Mouse (Mus musculus) limb, embryonic 13.5 days (tissue): ENCODE measurements around the gene Rps26. TPM values are rescaled to one million over a fixed set of nuclear protein-coding genes. Genes with fewer than 3 reads are reported as not detected.

Source experiments
- microRNA-seq: library from miRNA; unstranded; fragments of <30 nt; microRNA quantifications from one replicate; pipeline ENCODE4, GENCODE M21; 2016
- polyA plus RNA-seq: library from polyadenylated mRNA; unstranded; fragments of >200 nt; fragmentation: Nextera tagmentation; extraction: Ambion mirVana; gene quantifications from 2 replicates; pipeline ENCODE4 v1.2.1, GENCODE M21; 2015

The Rps26 gene
- polyA plus RNA-seq, 1 experiment from 2014 or later = 768 TPM

Small RNA genes within 50 kb of the gene (microRNA-seq; reads per million reads assigned to microRNA genes)
- gene Mir6917 = not detected

Other genes with a start within 250 kb of the Rps26 start
- 11.7 and 12.9 TPM in 2 replicates for gene Ankrd52, start 249.6 kb downstream of the Rps26 start, polyA plus RNA-seq
- 0.28 and 0.38 TPM in 2 replicates for gene Slc39a5, start 225.5 kb downstream of the Rps26 start, polyA plus RNA-seq
- 60.6 and 61.4 TPM in 2 replicates for gene Nabp2, start 215.3 kb downstream of the Rps26 start, polyA plus RNA-seq
- 42.3 and 43.3 TPM in 2 replicates for gene Rnf41, start 215.1 kb downstream of the Rps26 start, polyA plus RNA-seq
- gene Smarcc2, start 167.5 kb downstream of the Rps26 start, polyA plus RNA-seq = 96.6 and 110 TPM in 2 replicates
- gene Myl6, start 132.6 kb downstream of the Rps26 start, polyA plus RNA-seq = 1,077 and 1,101 TPM in 2 replicates
- 4.7 and 5.0 TPM in 2 replicates for gene Myl6b, start 128.1 kb downstream of the Rps26 start, polyA plus RNA-seq
- 24.0 and 28.0 TPM in 2 replicates for gene Esyt1, start 100.9 kb downstream of the Rps26 start, polyA plus RNA-seq
- gene Zc3h10, start 79.0 kb downstream of the Rps26 start, polyA plus RNA-seq = 16.4 and 17.3 TPM in 2 replicates
- 3,677 and 3,933 TPM in 2 replicates for gene Rpl41, start 77.4 kb downstream of the Rps26 start, polyA plus RNA-seq
- gene Pa2g4, start 60.8 kb downstream of the Rps26 start, polyA plus RNA-seq = 198 and 200 TPM in 2 replicates
- 14.5 and 17.5 TPM in 2 replicates for gene Erbb3, start 37.1 kb downstream of the Rps26 start, polyA plus RNA-seq
- 5.1 and 5.2 TPM in 2 replicates for gene Ikzf4, start 19.2 kb upstream of the Rps26 start, polyA plus RNA-seq
- 22.0 TPM in 2 replicates for gene Suox, start 47.3 kb upstream of the Rps26 start, polyA plus RNA-seq
- 83.5 and 87.5 TPM in 2 replicates for gene Rab5b, start 69.5 kb upstream of the Rps26 start, polyA plus RNA-seq
- 2.2 and 2.3 TPM in 2 replicates for gene Pmel, start 77.4 kb upstream of the Rps26 start, polyA plus RNA-seq
- gene Cdk2, start 78.3 kb upstream of the Rps26 start, polyA plus RNA-seq = 132 and 134 TPM in 2 replicates
- 12.0 and 12.1 TPM in 2 replicates for gene Dgka, start 118.1 kb upstream of the Rps26 start, polyA plus RNA-seq
- gene Pym1, start 121.1 kb upstream of the Rps26 start, polyA plus RNA-seq = 44.0 and 47.9 TPM in 2 replicates
- 0.56 and 0.78 TPM in 2 replicates for gene Mmp19, start 164.2 kb upstream of the Rps26 start, polyA plus RNA-seq
- 58.8 and 66.8 TPM in 2 replicates for gene Dnajc14, start 177.3 kb upstream of the Rps26 start, polyA plus RNA-seq
- gene Tmem198b, start 177.6 kb upstream of the Rps26 start, polyA plus RNA-seq = 25.3 and 27.1 TPM in 2 replicates
- 224 and 240 TPM in 2 replicates for gene Sarnp, start 190.6 kb upstream of the Rps26 start, polyA plus RNA-seq
- 30.2 and 34.0 TPM in 2 replicates for gene Ormdl2, start 194.9 kb upstream of the Rps26 start, polyA plus RNA-seq